Mouse (Mus musculus): ENCODE measurements around the gene St6galnac3.

DNA sequence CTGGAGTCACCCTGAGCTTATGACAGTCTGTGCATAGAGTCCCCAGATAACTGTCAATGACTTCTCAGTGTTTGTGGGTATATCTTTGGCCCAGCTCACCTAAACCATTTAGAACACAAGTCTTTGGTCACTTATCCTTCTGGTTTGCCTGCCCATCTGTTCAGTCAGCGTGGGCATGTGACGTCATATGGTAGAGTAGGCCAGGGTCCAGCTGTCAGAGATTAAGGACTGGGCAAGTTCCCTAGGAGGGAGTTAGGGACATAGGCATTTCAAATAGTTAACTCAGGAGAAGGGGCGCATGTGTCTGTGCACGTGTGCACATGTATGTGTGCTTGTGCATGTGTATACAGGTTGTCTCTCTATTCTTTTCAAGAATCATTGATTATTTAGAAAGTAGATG is 554.8 kb downstream of the St6galnac3 start:
- TF ChIP-seq POLR2A (IDR thresholded peaks at IDR 0.05; ENCODE audit: borderline replicate concordance, low read depth, low read length): no peak
- no peak for TF ChIP-seq CTCF (IDR thresholded peaks at IDR 0.05; ENCODE audit: low read depth, low read length)
